Mouse (Mus musculus) heart, adult 8-10 months (tissue): ENCODE results near the gene Fezf1. TPM values are rescaled to one million over a fixed set of nuclear protein-coding genes. Genes with fewer than 3 reads are reported as not detected.

Experiments used
- DNase-seq: peaks from one replicate; pipeline ENCODE4 v3.0.0; 2022; ENCODE audit warnings: low spot score
- total RNA-seq, 4 experiments: library from RNA; stranded (reverse); gene quantifications; 2 replicates each; pipeline ENCODE4 v1.2.4; 2022

Gene Fezf1
- total RNA-seq, 4 experiments from 2014 or later, result not detected

DNA sequence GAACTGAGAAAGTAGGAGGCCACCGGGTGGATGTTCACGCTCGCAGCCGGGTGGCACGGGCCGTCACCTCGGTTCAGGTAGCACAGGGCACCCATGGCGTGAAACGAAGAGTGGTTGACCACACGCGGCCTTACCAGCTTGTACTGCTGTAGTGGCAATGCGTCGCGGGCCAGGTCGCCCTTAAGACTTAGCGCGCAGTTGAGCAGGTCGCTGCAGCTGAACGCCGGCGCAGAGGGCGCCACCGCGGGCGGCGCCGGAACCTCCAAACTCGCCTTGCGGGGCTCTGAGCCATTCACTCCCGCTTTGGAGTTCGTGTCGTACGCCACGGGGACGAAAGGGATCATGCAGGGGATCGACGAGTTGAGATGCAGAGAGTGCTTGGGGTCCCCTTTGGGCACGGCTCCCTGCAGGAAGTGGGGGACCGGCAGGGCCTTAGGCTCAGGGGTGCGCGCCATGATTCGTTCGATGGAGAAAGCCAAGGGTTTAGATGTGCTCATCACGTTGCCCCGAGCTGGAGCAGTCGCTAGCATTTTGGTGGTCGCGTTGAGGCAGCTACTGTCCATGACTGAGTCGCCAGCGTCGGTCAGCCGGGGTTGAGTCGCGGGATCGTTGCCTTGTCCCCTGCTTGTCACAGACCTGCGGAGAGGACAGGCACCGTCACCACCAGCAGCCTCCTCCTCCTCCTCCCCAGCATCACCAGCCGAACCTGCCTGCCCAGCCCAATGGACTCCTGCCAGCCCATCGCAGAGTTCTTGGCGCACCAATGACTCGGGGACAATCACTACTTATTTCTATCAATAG lies 450 bp downstream of the Fezf1 start:
- DNase-seq, result no peak

DNA sequence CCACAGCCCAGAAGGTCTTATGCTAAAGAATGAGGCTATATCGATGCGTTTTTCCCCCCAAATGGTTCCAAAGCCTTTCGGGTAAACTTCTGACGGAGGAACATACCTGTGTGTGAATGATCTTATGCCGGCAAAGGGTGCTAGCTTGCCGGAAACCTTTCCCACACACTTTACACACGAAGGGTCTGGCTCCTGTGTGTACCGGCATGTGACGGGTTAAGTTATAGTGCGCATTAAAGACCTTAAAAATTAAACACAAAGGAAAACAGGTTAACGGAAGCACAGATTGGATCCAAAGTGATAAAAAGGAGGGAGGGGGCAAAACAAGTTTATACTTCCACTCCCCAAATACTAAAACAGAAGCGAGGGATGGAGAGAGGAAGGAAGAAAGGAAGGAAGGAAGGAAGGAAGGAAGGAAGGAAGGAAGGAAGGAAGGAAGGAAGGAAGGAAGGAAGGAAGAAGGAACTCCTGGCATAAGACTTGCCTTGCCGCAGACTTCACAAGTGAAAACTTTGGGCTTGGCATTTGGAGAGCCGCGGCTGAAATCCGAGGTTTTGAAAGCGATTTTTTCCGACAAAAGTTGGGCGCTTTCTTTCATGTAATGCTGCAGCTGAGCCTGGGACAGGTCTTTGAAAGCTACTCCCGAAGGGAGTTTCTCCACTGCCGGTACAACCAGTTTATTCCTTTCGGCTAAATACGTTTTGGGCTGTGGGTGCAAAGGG lies 1.2 kb downstream of the Fezf1 start:
- no peak for DNase-seq

DNA sequence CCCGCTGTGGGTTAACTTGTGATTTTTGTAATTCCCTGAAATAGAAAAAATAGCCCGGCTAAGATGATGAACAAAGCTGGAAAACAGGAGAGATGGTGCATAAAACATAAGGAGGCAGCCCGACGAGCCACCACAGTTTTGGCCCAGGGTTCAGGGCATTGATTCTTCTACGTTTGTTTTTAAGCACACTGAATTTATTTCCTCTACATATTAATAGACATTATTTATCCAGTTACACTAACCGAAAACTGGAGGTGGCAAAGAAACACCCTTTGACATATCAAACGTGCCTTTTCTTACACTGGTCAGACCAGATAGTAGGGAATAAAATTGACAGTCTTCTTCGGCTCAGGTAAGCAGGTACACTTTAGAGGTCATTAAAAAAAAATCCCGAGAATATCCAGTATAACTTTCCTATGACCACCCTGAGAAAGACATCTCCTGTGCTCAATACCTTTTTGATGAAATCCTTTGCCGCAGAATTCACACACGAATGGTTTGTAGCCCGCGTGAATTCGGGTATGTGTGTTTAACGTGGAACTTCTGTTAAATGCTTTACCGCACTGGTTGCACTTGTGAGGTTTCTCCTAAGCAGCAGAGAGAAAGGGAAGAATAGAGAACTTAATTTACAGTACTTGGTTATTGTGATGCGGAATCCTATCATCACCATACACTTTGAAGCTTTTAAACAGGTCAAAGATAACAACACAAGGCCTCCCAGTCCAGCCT lies 1.9 kb downstream of the Fezf1 start:
- DNase-seq, result no peak

DNA sequence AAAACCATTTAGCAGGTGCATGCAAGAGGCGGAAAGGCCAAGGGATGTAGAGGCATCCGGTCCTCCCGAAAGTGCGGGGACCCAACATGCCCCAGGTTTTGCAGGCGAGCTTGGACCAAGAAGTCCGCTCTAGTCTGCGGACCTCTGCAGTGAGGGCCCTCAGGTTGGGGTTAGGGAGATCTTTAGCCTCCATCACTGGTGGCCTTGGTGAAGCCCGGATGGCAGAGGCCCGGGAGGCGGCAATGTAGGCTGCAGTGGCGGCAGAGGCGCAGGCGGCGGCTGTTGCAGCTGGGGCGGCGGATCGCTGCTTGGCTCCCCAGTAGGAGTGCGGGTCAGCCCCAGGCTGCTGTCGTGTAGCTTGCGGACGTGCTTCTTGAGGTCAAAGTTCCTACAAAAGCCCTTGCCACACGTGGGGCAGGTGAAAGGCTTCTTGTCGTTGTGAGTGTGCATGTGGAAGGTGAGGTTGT lies 2.6 kb downstream of the Fezf1 start:
- DNase-seq, result no peak

DNA sequence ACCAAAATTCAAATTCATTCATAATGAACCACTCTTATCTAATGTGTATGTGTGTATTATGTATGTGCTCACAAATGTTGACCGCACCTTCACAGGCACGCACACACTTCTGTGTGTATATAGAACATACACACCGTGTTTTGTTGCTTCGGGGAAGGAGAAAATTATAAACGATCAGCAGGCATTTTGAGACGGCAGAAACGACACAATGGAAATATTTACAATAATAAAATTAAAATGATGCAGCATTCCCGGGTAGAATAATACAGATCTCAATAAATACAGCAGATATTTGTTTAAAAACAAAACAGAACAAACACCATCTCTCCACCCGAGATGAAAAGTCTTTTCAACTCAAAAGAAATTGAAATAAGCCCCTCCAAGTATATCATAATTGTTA lies 3.0 kb downstream of the Fezf1 start:
- no peak for DNase-seq

DNA sequence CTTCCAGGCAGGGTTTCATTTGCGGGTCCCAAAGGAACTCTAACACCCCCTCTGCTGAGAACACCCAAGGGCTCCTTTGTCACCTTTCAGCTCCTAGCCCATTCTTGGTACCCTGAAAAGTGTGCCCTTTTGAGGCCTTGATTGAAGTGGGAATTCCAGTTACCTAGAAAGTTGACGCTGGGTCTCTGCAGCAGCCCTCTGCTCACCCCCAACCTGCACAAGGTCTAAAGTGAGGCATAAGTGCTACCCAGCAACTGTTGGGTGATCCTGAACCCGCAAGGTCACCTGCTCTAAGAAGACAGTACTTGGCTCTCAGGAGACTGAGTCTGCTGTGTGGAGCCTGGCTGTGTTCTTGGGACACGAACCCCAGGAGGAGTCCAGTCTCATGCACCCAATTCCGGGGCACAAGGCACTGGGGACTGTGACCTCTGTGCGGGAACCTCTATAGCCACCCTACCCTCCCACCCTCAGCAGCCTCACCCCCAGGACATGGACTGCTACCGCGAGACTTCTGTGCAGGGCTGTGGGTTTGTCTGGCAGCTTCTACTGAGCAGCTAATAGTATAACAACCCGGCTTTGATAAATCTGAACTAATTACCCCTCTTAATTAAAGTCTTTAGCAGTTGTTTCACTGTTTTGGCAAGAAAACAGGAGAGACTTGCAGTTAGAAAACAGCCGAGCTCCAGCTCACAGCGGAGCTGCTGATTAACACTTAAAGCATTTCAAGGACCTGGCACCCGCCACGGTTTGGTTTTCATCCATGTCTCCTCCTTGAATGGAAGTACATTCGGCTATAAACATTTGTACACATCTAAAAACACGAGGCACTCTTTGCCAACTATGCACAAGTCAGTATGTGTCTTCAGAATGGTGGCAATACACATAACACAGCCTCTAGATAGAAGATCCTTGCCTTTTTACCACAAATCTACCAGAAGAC lies 4.1 kb downstream of the Fezf1 start:
- DNase-seq, result no peak

DNA sequence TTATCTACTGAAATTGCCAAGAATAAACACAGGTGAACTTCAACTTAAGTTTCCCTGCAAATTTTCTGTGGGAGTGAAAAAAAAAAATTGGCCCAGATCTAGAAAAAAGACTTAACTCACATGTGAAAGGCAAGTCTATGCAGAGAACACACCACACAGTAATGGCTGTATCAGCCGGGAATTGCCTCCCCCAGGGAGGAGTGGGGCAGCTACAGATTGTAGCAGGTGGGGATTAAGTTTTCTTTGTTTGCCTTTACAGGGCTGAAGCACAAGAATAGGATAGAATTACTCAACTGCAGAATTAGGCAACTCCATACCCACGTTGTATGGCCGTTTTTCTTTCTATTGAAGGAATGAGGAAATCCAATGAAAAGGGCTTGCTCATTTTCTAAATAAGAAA lies 36.7 kb downstream of the Fezf1 start:
- DNase-seq, result no peak

DNA sequence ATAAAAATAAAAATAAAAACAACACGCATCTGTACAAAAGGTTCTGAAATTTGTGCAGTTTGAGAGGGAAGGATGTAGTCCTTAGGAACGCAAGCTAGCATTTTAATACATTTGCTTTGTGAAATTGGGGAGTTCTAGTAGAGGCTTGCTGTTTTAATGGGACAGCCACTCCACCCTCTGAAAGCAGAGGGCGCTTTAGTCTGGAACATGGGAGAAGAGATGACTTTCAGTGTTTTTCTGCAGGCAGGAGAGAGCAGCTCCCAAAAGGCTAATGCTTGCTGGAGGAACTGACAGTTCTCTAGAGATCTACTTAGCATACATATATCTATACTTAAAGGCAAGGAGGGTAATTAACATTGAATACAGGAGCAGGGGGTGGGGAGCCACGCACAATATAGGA lies 40.4 kb downstream of the Fezf1 start:
- DNase-seq, result no peak

DNA sequence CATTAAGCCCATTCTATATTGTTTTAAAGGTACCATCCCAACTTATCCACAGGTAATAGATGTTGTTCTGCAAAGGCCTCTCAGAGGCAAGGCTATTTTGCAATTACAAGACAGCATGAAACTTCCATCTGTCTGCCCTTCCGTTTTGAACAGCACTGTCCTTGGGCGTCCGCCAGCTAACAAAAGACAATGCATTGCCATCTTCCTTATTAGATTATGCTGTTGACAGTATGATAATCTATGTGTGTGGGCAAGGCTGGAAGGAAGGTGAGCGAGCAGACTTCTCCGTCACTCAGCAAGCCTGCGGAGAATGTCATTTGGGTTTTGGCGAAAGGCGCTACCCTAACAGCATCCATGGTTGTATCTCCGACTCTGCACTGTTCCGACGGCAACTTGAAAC lies 45.5 kb downstream of the Fezf1 start:
- no peak for DNase-seq

Other genes with a start within 250 kb of the Fezf1 start
- gene Aass, start 115.4 kb downstream of the Fezf1 start, total RNA-seq, result under 1 TPM; 0.19 to 0.88 (median 0.67) TPM